Mouse (Mus musculus) neural tube, embryonic 12.5 days (tissue): ENCODE measurements at regions not wholly inside any gene's neighbourhood (a gene's known extent, or its start where the extent isn't known, plus 50 kb on each side); places are given as distances from the start of the nearest gene placed in this dataset.
"Not testable (repeated sequence)": the region's sequence is repeated elsewhere in the genome, so short reads cannot be mapped to it uniquely, and the experiment has no call there.

Experiments
- ATAC-seq: fragments of 200-750 bp; cut with Nextera tagmentation; 2 replicates; pipeline ENCODE4 v1.8.0; 2017; ENCODE audit warnings: low read depth, mild to moderate bottlenecking, moderate TSS enrichment, moderate library complexity; ENCODE audit not compliant: low FRiP score
- H3K27ac ChIP-seq: fragments of 300-500 bp; sonication (generic); 2 replicates; pipeline ENCODE4 v1.5.1; 2016
- H3K27me3 ChIP-seq: fragments of 300-500 bp; sonication (generic); replicated peaks from 2 replicates; pipeline ENCODE4 v1.6.1; 2016; ENCODE audit warnings: mild to moderate bottlenecking
- H3K36me3 ChIP-seq: fragments of 300-500 bp; sonication (generic); 2 replicates; pipeline ENCODE4 v1.6.1; 2016; ENCODE audit warnings: mild to moderate bottlenecking
- H3K4me1 ChIP-seq: fragments of 300-500 bp; sonication (generic); 2 replicates; pipeline ENCODE4 v1.6.1; 2016
- H3K4me2 ChIP-seq: fragments of 300-500 bp; sonication (generic); replicated peaks from 2 replicates; pipeline ENCODE4 v1.6.1; 2016; ENCODE audit warnings: mild to moderate bottlenecking
- H3K4me3 ChIP-seq: fragments of 300-500 bp; sonication (generic); 2 replicates; pipeline ENCODE4 v1.5.1; 2016
- H3K9ac ChIP-seq: fragments of 300-500 bp; sonication (generic); 2 replicates; pipeline ENCODE4 v1.6.1; 2016; ENCODE audit warnings: mild to moderate bottlenecking
- H3K9me3 ChIP-seq: fragments of 300-500 bp; sonication (generic); 2 replicates; pipeline ENCODE4 v1.6.1; 2016; ENCODE audit warnings: mild to moderate bottlenecking
- WGBS: fragments of 180-500 bp; shearing (Covaris S2); methylation state at CpG from one replicate; pipeline ENCODE4 v1.1.7; 2016; 5-methylcytosine and 5-hydroxymethylcytosine counted together

- not testable (repeated sequence) for H3K9me3 ChIP-seq, H3K27me3 ChIP-seq, ATAC-seq, H3K9ac ChIP-seq, H3K4me3 ChIP-seq, H3K4me1 ChIP-seq, H3K27ac ChIP-seq, H3K36me3 ChIP-seq, H3K4me2 ChIP-seq
- 93% methylated on average over 2 of the region's 2 CpGs for WGBS
Observed at GRCm38 (mm10) chr14:53649189-53649588, 604.7 kb downstream of the Dad1 start.

- not testable (repeated sequence) for H3K9ac ChIP-seq, H3K27ac ChIP-seq, H3K36me3 ChIP-seq, H3K4me1 ChIP-seq, H3K9me3 ChIP-seq, ATAC-seq, H3K27me3 ChIP-seq, H3K4me2 ChIP-seq, H3K4me3 ChIP-seq
- 91% methylated on average over 1 of the region's 1 CpGs for WGBS
Observed at GRCm38 (mm10) chr14:53640441-53640840, 613.5 kb downstream of the Dad1 start.

GRCm38 (mm10) chr14:53637664-53638063 lies 616.2 kb downstream of the Dad1 start:
- ATAC-seq, result not testable (repeated sequence)
- WGBS, result 88% methylated on average over 1 of the region's 1 CpGs

GRCm38 (mm10) chr14:53635206-53635605 lies 618.7 kb downstream of the Dad1 start:
- 63% methylated on average over 7 of the region's 7 CpGs for WGBS
- H3K9ac ChIP-seq, result not testable (repeated sequence)

More at GRCm38 (mm10) chr14:53637664-53638063, 616.2 kb downstream of the Dad1 start:
- H3K4me3 ChIP-seq, H3K27me3 ChIP-seq, H3K27ac ChIP-seq, H3K4me2 ChIP-seq, H3K4me1 ChIP-seq, H3K9me3 ChIP-seq, H3K9ac ChIP-seq, H3K36me3 ChIP-seq: not testable (repeated sequence)

GRCm38 (mm10) chr14:53634320-53634979 lies 619.5 kb downstream of the Dad1 start:
- not testable (repeated sequence) for H3K9ac ChIP-seq, H3K27ac ChIP-seq, H3K9me3 ChIP-seq, ATAC-seq, H3K4me3 ChIP-seq, H3K27me3 ChIP-seq, H3K36me3 ChIP-seq, H3K4me1 ChIP-seq, H3K4me2 ChIP-seq
- 62% methylated on average over 5 of the region's 5 CpGs for WGBS

More at GRCm38 (mm10) chr14:53635206-53635605, 618.7 kb downstream of the Dad1 start:
- not testable (repeated sequence) for H3K27ac ChIP-seq, H3K9me3 ChIP-seq, H3K4me2 ChIP-seq, ATAC-seq, H3K4me1 ChIP-seq, H3K4me3 ChIP-seq, H3K27me3 ChIP-seq, H3K36me3 ChIP-seq

- not testable (repeated sequence) for H3K9ac ChIP-seq
- WGBS, result 73% methylated on average over 1 of the region's 1 CpGs
Observed at GRCm38 (mm10) chr14:53633743-53634142, 620.2 kb downstream of the Dad1 start.

GRCm38 (mm10) chr14:53621376-53621775 lies 632.5 kb downstream of the Dad1 start:
- H3K4me2 ChIP-seq, ATAC-seq, H3K9me3 ChIP-seq, H3K4me3 ChIP-seq, H3K4me1 ChIP-seq, H3K9ac ChIP-seq, H3K27ac ChIP-seq, H3K36me3 ChIP-seq, H3K27me3 ChIP-seq: not testable (repeated sequence)
- 63% methylated on average over 4 of the region's 4 CpGs for WGBS

More at GRCm38 (mm10) chr14:53633743-53634142, 620.2 kb downstream of the Dad1 start:
- H3K4me3 ChIP-seq, H3K4me2 ChIP-seq, H3K36me3 ChIP-seq, H3K27ac ChIP-seq, ATAC-seq, H3K27me3 ChIP-seq, H3K9me3 ChIP-seq, H3K4me1 ChIP-seq: not testable (repeated sequence)

GRCm38 (mm10) chr14:53616061-53616460 lies 637.8 kb downstream of the Dad1 start:
- not testable (repeated sequence) for H3K36me3 ChIP-seq, H3K4me1 ChIP-seq, H3K27ac ChIP-seq, ATAC-seq, H3K9ac ChIP-seq, H3K4me3 ChIP-seq, H3K4me2 ChIP-seq, H3K9me3 ChIP-seq, H3K27me3 ChIP-seq
- WGBS, result 46% methylated on average over 3 of the region's 3 CpGs

- Histone ChIP-seq H3K27me3 (no peaks in the 10 kb centered on the region), H3K9me3 (no peaks in the 10 kb centered on the region), H3K27ac (no peak overlapping the region), H3K4me3 (no peak overlapping the region), H3K36me3 (no peaks in the 10 kb centered on the region), H3K4me1 (no peaks in the 10 kb centered on the region), H3K4me2 (no peak overlapping the region), H3K9ac (no peak overlapping the region)
- no peak for ATAC-seq
Observed at GRCm38 (mm10) chr14:53614341-53614740, 639.6 kb downstream of the Dad1 start.

GRCm38 (mm10) chr14:53599299-53599698 lies 654.6 kb downstream of the Dad1 start:
- not testable (repeated sequence) for H3K27ac ChIP-seq, ATAC-seq, H3K4me3 ChIP-seq, H3K9me3 ChIP-seq, H3K27me3 ChIP-seq, H3K4me1 ChIP-seq, H3K36me3 ChIP-seq, H3K9ac ChIP-seq, H3K4me2 ChIP-seq
- 64% methylated on average over 3 of the region's 3 CpGs for WGBS

- not testable (repeated sequence) for H3K9ac ChIP-seq, ATAC-seq, H3K4me3 ChIP-seq, H3K27ac ChIP-seq, H3K27me3 ChIP-seq, H3K36me3 ChIP-seq, H3K4me2 ChIP-seq, H3K4me1 ChIP-seq, H3K9me3 ChIP-seq
Observed at GRCm38 (mm10) chr14:53597287-53597686, 656.6 kb downstream of the Dad1 start.

- not testable (repeated sequence) for H3K4me1 ChIP-seq, ATAC-seq, H3K9ac ChIP-seq, H3K9me3 ChIP-seq, H3K27ac ChIP-seq, H3K4me2 ChIP-seq, H3K27me3 ChIP-seq, H3K36me3 ChIP-seq, H3K4me3 ChIP-seq
- 53% methylated on average over 6 of the region's 6 CpGs for WGBS
Observed at GRCm38 (mm10) chr14:53590601-53591000, 663.3 kb downstream of the Dad1 start.

- not testable (repeated sequence) for ATAC-seq, H3K36me3 ChIP-seq, H3K27me3 ChIP-seq, H3K9me3 ChIP-seq, H3K27ac ChIP-seq, H3K4me2 ChIP-seq, H3K4me3 ChIP-seq, H3K9ac ChIP-seq, H3K4me1 ChIP-seq
- 91% methylated on average over 6 of the region's 6 CpGs for WGBS
Observed at GRCm38 (mm10) chr14:53582528-53582927, 671.4 kb downstream of the Dad1 start.
